Mouse (Mus musculus) liver, postnatal 0 days (tissue): ENCODE measurements at regions not wholly inside any gene's neighbourhood (a gene's known extent, or its start where the extent isn't known, plus 50 kb on each side); places are given as distances from the start of the nearest gene placed in this dataset.

Experiments used
- CTCF ChIP-seq: sonication (generic); IDR thresholded peaks from 2 replicates; pipeline ENCODE4 v1.5.1; 2016; ENCODE audit warnings: antibody characterized with exemption, low read depth
- EP300 ChIP-seq: IDR thresholded peaks from 2 replicates; pipeline ENCODE4 v1.6.1; 2016; ENCODE audit warnings: antibody characterized with exemption, low read depth, mild to moderate bottlenecking

GRCm38 (mm10) chr15:60630756-60631402 is 222.7 kb downstream of the Fam84b start:
- no peak for TF ChIP-seq CTCF
- TF ChIP-seq EP300, result no peak
